Mouse (Mus musculus) bone marrow macrophage, adult 2 months (primary cell): ENCODE data around the gene Celsr1.

ENCODE experiments used
- CTCF ChIP-seq: IDR thresholded peaks from 2 replicates; pipeline ENCODE4 v1.5.1; 2012; ENCODE audit warnings: low read depth, mild to moderate bottlenecking, low read length, moderate library complexity
- POLR2A ChIP-seq: IDR thresholded peaks from 2 replicates; pipeline ENCODE4 v1.6.1; 2012; ENCODE audit warnings: mild to moderate bottlenecking, low read depth, low read length, borderline replicate concordance

DNA sequence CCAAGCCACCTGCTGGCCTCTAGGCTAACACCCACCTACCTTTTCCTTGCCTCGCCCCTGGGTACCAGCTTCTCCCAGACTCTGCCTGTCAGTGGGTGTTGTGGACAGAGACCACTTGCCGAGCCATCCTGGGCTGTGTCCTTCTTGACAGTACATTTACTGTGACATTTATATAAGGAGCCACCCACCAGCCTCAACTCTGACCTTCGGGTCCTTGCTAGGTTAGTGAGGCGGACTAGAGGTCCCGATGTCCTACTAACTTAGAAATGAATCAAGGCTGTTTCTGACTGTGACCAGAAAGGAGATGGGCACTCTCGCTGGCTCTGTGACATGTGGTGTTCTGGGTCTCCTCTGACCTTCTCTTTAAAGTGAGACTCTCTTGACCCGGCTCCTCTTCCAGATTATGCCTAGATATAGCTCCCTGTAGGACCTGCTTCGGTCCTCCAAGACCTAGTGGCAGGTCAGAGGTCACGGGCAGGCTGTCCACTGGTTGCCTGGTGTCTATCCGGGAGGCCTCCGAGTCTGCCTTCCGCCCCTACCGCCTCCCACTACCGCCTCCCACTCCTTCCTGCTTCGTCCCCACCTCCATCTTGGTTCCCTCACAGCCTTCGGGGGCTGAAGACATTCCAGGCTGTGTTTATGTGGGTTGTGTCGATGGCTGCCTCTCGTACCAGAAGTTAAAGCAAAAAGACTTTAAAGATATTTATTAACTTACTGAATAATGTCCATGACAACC is 45.1 kb upstream of the Celsr1 start:
- TF ChIP-seq CTCF: no peak
- no peak for TF ChIP-seq POLR2A
